Mouse (Mus musculus): ENCODE measurements around the gene Kdelc2. TPM values are rescaled to one million over a fixed set of nuclear protein-coding genes. Genes with fewer than 3 reads are reported as not detected.

Gene Kdelc2
- polyA plus RNA-seq, 1 experiment from 2014 or later: 5.9 TPM

Small RNAs within 50 kb of the gene (microRNA-seq; reads per million reads assigned to microRNA genes)
- not detected for gene Mir130c

Other genes starting within 250 kb of the Kdelc2 start
- 24.8 and 25.6 TPM in 2 replicates for gene Ddx10, start 136.0 kb upstream of the Kdelc2 start, polyA plus RNA-seq (2015; fragmentation: Nextera tagmentation; extraction: Ambion mirVana)
- 0.27 and 0.39 TPM in 2 replicates for gene Exph5, start 82.4 kb upstream of the Kdelc2 start, polyA plus RNA-seq (2015; fragmentation: Nextera tagmentation; extraction: Ambion mirVana)
- 0.27 and 0.28 TPM in 2 replicates for gene 4930550C14Rik, start 18.3 kb downstream of the Kdelc2 start, polyA plus RNA-seq (2015; fragmentation: Nextera tagmentation; extraction: Ambion mirVana)
- 6.6 and 7.9 TPM in 2 replicates for gene Atm, start 152.7 kb downstream of the Kdelc2 start, polyA plus RNA-seq (2015; fragmentation: Nextera tagmentation; extraction: Ambion mirVana)
- gene Npat, start 153.0 kb downstream of the Kdelc2 start, polyA plus RNA-seq (2015; fragmentation: Nextera tagmentation; extraction: Ambion mirVana): 11.1 and 11.2 TPM in 2 replicates
- gene Acat1, start 226.4 kb downstream of the Kdelc2 start, polyA plus RNA-seq (2015; fragmentation: Nextera tagmentation; extraction: Ambion mirVana): 161 and 167 TPM in 2 replicates

All from midbrain, embryonic 16.5 days (tissue).